Mouse (Mus musculus): ENCODE results near the gene Dmrt1.

DNA sequence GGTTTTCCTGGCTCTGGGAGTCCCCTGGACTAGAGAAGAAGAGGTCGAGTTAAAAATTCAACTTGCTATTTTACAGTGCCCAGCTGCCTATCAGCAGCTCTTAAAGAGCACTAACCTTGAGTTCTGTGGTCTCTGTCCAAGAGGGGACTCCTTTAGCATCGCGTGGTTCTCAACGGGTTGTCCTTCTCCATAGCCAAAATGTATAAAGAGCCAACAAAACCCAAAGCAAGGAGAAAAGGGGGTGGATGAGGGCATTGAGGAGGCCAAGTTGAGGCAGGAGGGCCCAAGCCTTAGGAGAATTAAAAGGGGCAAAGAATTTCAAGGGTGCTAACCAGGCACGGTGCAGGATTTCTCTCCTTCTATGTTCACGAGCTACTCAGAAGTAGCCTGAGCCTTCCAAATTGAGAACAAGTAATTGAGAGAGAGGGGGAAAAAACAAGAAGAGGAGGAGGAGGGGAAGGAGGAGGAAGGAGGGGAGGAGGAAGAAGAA is 107.4 kb downstream of the Dmrt1 start:
- TF ChIP-seq EP300 (IDR thresholded peaks at IDR 0.05; ENCODE audit: insufficient read depth, low read depth, low read length), result no peak
- TF ChIP-seq POLR2A (IDR thresholded peaks at IDR 0.05; ENCODE audit: insufficient read depth, low read length), result no peak
